ENCODE assay signal across 23 mouse cellular contexts in the genomic region with DNA sequence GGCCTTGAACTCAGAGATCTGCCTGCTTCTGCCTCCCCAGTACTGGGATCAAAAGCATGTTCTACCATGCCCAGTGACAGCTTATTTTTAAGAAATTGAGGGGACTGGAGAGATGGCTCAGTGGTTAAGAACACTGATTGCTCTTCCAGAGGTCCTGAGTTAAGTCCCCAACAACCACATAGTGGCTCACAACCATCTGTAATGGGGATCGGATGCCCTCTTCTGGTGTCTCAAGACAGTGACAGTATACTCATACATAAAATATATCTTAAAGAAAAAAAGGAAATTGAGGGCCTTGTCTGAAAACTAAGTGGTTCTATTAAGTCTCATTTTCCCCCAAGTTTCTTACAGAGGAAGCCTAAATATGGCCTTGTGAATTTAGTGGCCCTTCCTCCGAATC. TPM values are rescaled to one million over a fixed set of nuclear protein-coding genes. Genes with fewer than 3 reads are reported as not detected.
DNase-seq lines count a peak whose midpoint lies in the region; ATAC-seq and TF ChIP-seq lines count a peak whose summit lies in the region.
"Had no signal": no experiment of that assay in that cellular context is flagged by ENCODE, and none has a peak within 500 bp of the region (broad histone marks: within the 10 kb centered on the region; RNA-seq: fewer than 3 reads in every experiment).

No protein-coding gene starts in this region.

- no peak for TF ChIP-seq EP300 in heart, adult 2 months (IDR thresholded peaks at IDR 0.05; ENCODE audit: insufficient read depth, low read depth, low read length)
- TF ChIP-seq EP300 in liver, embryonic 14.5 days (IDR thresholded peaks at IDR 0.05; ENCODE audit: low read depth), result no peak
- no peak for TF ChIP-seq EP300 in MEL (IDR thresholded peaks at IDR 0.05; ENCODE audit: low read depth in 1 of 2, low read length in 2 of 2)
- no peak for TF ChIP-seq EP300 in stomach, postnatal 0 days (optimal IDR thresholded peaks at IDR 0.05)

- no peak overlapping the region for H3K4me2 ChIP-seq in liver, embryonic 14.5 days (ENCODE audit: low read depth)
- H3K4me2 ChIP-seq in liver, embryonic 11.5 days, result no peak overlapping the region
- no peak overlapping the region for H3K4me2 ChIP-seq in stomach, postnatal 0 days (replicated peaks; ENCODE audit: low read depth)
- H3K4me2 ChIP-seq: hindbrain, embryonic 13.5 days; lung, embryonic 15.5 days; midbrain, embryonic 15.5 days; neural tube, embryonic 13.5 days; stomach, embryonic 15.5 days had no signal

- H3K36me3 ChIP-seq in heart, adult 2 months (ENCODE audit: control insufficient read depth, insufficient read depth, low read length), result peaks cover 3% of the 10 kb centered on the region
- peaks cover 17% of the 10 kb centered on the region for H3K36me3 ChIP-seq in liver, embryonic 14.5 days (replicated peaks; ENCODE audit: control insufficient read depth, insufficient read depth, low read depth)
- no peaks in the 10 kb centered on the region for H3K36me3 ChIP-seq in liver, embryonic 11.5 days (ENCODE audit: control insufficient read depth, insufficient read depth, low read length)
- H3K36me3 ChIP-seq in MEL (ENCODE audit: control insufficient read depth in 1 of 2, insufficient read depth in 2 of 2, low read length in 2 of 2), result peaks cover 3 to 5% of the 10 kb centered on the region in 2 experiments; a peak in 2 of 4 replicates
- H3K36me3 ChIP-seq in stomach, postnatal 0 days (ENCODE audit: control insufficient read depth, insufficient read depth, low read length), result no peaks in the 10 kb centered on the region
- H3K36me3 ChIP-seq: midbrain, embryonic 15.5 days had no signal

- no peaks in the 10 kb centered on the region for H3K79me2 ChIP-seq in heart, adult 2 months (replicated peaks; ENCODE audit: control insufficient read depth, insufficient read depth, low read length)
- no peaks in the 10 kb centered on the region for H3K79me2 ChIP-seq in MEL (ENCODE audit: control insufficient read depth, insufficient read depth, low read length, poor library complexity)

- H3K4me1 ChIP-seq in heart, adult 2 months (ENCODE audit: control insufficient read depth, insufficient read depth, low read length), result peaks cover 3% of the 10 kb centered on the region
- 0 out of 4 replicates have a peak, but pooled peaks cover 0 to 2% of the 10 kb centered on the region in 2 experiments for H3K4me1 ChIP-seq in liver, embryonic 14.5 days (replicated peaks; ENCODE audit: control insufficient read depth in 2 of 2, insufficient read depth in 2 of 2, low read length in 1 of 2)
- H3K4me1 ChIP-seq in liver, embryonic 11.5 days (replicated peaks; ENCODE audit: control insufficient read depth, insufficient read depth, low read length), result no peaks in the 10 kb centered on the region
- no peaks in the 10 kb centered on the region for H3K4me1 ChIP-seq in MEL (ENCODE audit: control insufficient read depth in 1 of 2, insufficient read depth in 2 of 2, low read length in 2 of 2)
- H3K4me1 ChIP-seq in stomach, postnatal 0 days (replicated peaks; ENCODE audit: control insufficient read depth, insufficient read depth), result no peaks in the 10 kb centered on the region
- H3K4me1 ChIP-seq: stomach, embryonic 15.5 days had no signal

- no peak for TF ChIP-seq POLR2A in heart, adult 2 months (IDR thresholded peaks at IDR 0.05; ENCODE audit: insufficient read depth, low read depth, low read length)
- TF ChIP-seq POLR2A in MEL (IDR thresholded peaks at IDR 0.05; ENCODE audit: control insufficient read depth in 1 of 2, insufficient read depth in 1 of 2, low read depth in 1 of 2, low read length in 2 of 2, poor library complexity in 1 of 2), result no peak; a peak in 1 of 4 replicates

- TF ChIP-seq RAD21 in MEL (IDR thresholded peaks at IDR 0.05; ENCODE audit: low read depth, low read length), result peak; percentile 20

- no peaks in the 10 kb centered on the region for H3K9me3 ChIP-seq in liver, embryonic 14.5 days (ENCODE audit: control insufficient read depth, low read length)
- no peaks in the 10 kb centered on the region for H3K9me3 ChIP-seq in liver, embryonic 11.5 days (ENCODE audit: control insufficient read depth, low read length)
- H3K9me3 ChIP-seq in MEL (replicated peaks; ENCODE audit: insufficient read depth, low read length), result no peaks in the 10 kb centered on the region
- H3K9me3 ChIP-seq in stomach, postnatal 0 days (ENCODE audit: control insufficient read depth, low read length), result no peaks in the 10 kb centered on the region
- H3K9me3 ChIP-seq: forebrain, embryonic 10.5 days; hindbrain, embryonic 13.5 days; lung, embryonic 15.5 days; midbrain, embryonic 15.5 days; neural tube, embryonic 13.5 days; stomach, embryonic 15.5 days had no signal

- H3K27me3 ChIP-seq in heart, adult 2 months (ENCODE audit: control insufficient read depth, insufficient read depth, low read length), result no peaks in the 10 kb centered on the region
- no peaks in the 10 kb centered on the region for H3K27me3 ChIP-seq in liver, embryonic 14.5 days (ENCODE audit: control insufficient read depth, insufficient read depth, low read length)
- H3K27me3 ChIP-seq in liver, embryonic 11.5 days (replicated peaks; ENCODE audit: control insufficient read depth, insufficient read depth, low read length), result no peaks in the 10 kb centered on the region
- no peaks in the 10 kb centered on the region for H3K27me3 ChIP-seq in MEL (ENCODE audit: control insufficient read depth in 1 of 2, insufficient read depth in 2 of 2, low read length in 2 of 2)
- no peaks in the 10 kb centered on the region for H3K27me3 ChIP-seq in stomach, postnatal 0 days (ENCODE audit: control insufficient read depth, insufficient read depth, low read length)
- H3K27me3 ChIP-seq: hindbrain, embryonic 13.5 days; lung, embryonic 15.5 days; midbrain, embryonic 15.5 days; neural tube, embryonic 13.5 days; stomach, embryonic 15.5 days had no signal

- intact Hi-C loops in heart, adult 2 months (cut with DNase I), result no loop called here

- no peak for ATAC-seq in liver, embryonic 14.5 days (ENCODE audit: insufficient read depth)
- ATAC-seq in liver, embryonic 11.5 days (replicated peaks; ENCODE audit: low FRiP score), result no peak
- no peak for ATAC-seq in stomach, postnatal 0 days (ENCODE audit: low FRiP score, low TSS enrichment)
- ATAC-seq: inflammation-experienced regulatory T-cells, adult 6 months; midbrain, embryonic 15.5 days had no signal

- no peak overlapping the region for H3K27ac ChIP-seq in heart, adult 2 months
- H3K27ac ChIP-seq in liver, embryonic 14.5 days, result no peak overlapping the region
- H3K27ac ChIP-seq in liver, embryonic 11.5 days (ENCODE audit: low read depth, low read length), result no peak overlapping the region
- no peak overlapping the region for H3K27ac ChIP-seq in MEL (ENCODE audit: control insufficient read depth, low read depth, low read length)
- H3K27ac ChIP-seq in stomach, postnatal 0 days (replicated peaks), result no peak overlapping the region
- H3K27ac ChIP-seq: forebrain, embryonic 10.5 days; hindbrain, embryonic 13.5 days; lung, embryonic 15.5 days; midbrain, embryonic 15.5 days; neural tube, embryonic 13.5 days; stomach, embryonic 15.5 days had no signal

- H3K9ac ChIP-seq in heart, adult 2 months (ENCODE audit: low read depth, low read length), result no peak overlapping the region
- no peak overlapping the region for H3K9ac ChIP-seq in liver, embryonic 14.5 days (replicated peaks)
- no peak overlapping the region for H3K9ac ChIP-seq in liver, embryonic 11.5 days (ENCODE audit: low read depth, low read length)
- H3K9ac ChIP-seq in MEL (ENCODE audit: control insufficient read depth, low read depth, low read length, poor library complexity, severe bottlenecking), result no peak overlapping the region
- no peak overlapping the region for H3K9ac ChIP-seq in stomach, postnatal 0 days (ENCODE audit: low read length)
- H3K9ac ChIP-seq: hindbrain, embryonic 13.5 days; lung, embryonic 15.5 days; midbrain, embryonic 15.5 days; neural tube, embryonic 13.5 days; stomach, embryonic 15.5 days had no signal

- TF ChIP-seq CTCF in heart, adult 2 months (IDR thresholded peaks at IDR 0.05), result peak; percentile 26; the same call in 1 of the 2 replicates
- peak; percentile 15; the same call in 1 of the 2 replicates for TF ChIP-seq CTCF in liver, embryonic 14.5 days (IDR thresholded peaks at IDR 0.05; ENCODE audit: low read depth)
- peak in 2 of 3 experiments; percentile 2 to 41; a peak in 2 of 6 replicates for TF ChIP-seq CTCF in MEL (IDR thresholded peaks at IDR 0.05 in 2 of 3, conservative IDR thresholded peaks at IDR 0.05 in 1 of 3; ENCODE audit: control insufficient read depth in 1 of 3, insufficient read depth in 1 of 3, low read depth in 2 of 3, low read length in 3 of 3, poor library complexity in 1 of 3, severe bottlenecking in 1 of 3)
- peak; percentile 43 for TF ChIP-seq CTCF in stomach, postnatal 0 days (IDR thresholded peaks at IDR 0.05; ENCODE audit: low read depth)

- no peak overlapping the region for H3K4me3 ChIP-seq in heart, adult 2 months
- H3K4me3 ChIP-seq in liver, embryonic 14.5 days (ENCODE audit: insufficient read depth in 1 of 2, low read depth in 2 of 2, low read length in 2 of 2), result no peak overlapping the region
- no peak overlapping the region for H3K4me3 ChIP-seq in liver, embryonic 11.5 days (ENCODE audit: low read depth, low read length)
- H3K4me3 ChIP-seq in MEL (ENCODE audit: control insufficient read depth in 1 of 2, insufficient read depth in 1 of 2, low read depth in 2 of 2, low read length in 2 of 2), result no peak overlapping the region
- no peak overlapping the region for H3K4me3 ChIP-seq in stomach, postnatal 0 days (ENCODE audit: low read depth, low read length)
- H3K4me3 ChIP-seq: forebrain, embryonic 10.5 days; hindbrain, embryonic 13.5 days; lung, embryonic 15.5 days; midbrain, embryonic 15.5 days; myocyte; neural tube, embryonic 13.5 days; stomach, embryonic 15.5 days had no signal

- 78% methylated on average over 2 of the region's 2 CpGs for WGBS in heart, adult 2 months
- WGBS in liver, embryonic 14.5 days (ENCODE audit: insufficient replicate concordance), result 66% methylated on average over 2 of the region's 2 CpGs
- 67% methylated on average over 2 of the region's 2 CpGs for WGBS in liver, embryonic 11.5 days
- WGBS in stomach, postnatal 0 days, result 72% methylated on average over 2 of the region's 2 CpGs

- DNase-seq in heart, adult 2 months, result no peak
- DNase-seq in heart, adult 11 months, result no peak
- DNase-seq in liver, embryonic 14.5 days (ENCODE audit: low read depth in 3 of 3, low spot score in 3 of 3), result no peak
- no peak for DNase-seq in liver, embryonic 11.5 days (ENCODE audit: low spot score)
- DNase-seq in MEL (ENCODE audit: low read depth, low spot score), result peak; percentile 67
- DNase-seq in stomach, postnatal 0 days (ENCODE audit: low spot score), result no peak
- DNase-seq in kidney, postnatal 25 days, result no peak
- DNase-seq: adrenal gland, adult 8-10 months; cerebellum, adult 11-12 months; gastrocnemius, postnatal 25 days; kidney, postnatal 4 days; lung, postnatal 4 days; right cerebral cortex, postnatal 4 days; thymus, adult 18-20 months; thymus, postnatal 36 days had no signal

RNA-seq across cellular contexts. Expression of a gene that starts 10.3 kb away (rescaled TPM):
- 10 to 100 TPM; 37.9 to 49.8 TPM for total RNA-seq in heart, adult 2 months (2021)
- polyA plus RNA-seq in heart, adult 2 months (2012; rRNA removed), result 22.6 and 34.5 TPM in 2 replicates
- polyA plus RNA-seq in liver, embryonic 14.5 days (2012; rRNA removed), result 4.7 and 5.7 TPM in 2 replicates
- polyA plus RNA-seq in liver, embryonic 14.5 days (2014; fragmentation: Nextera tagmentation; extraction: Ambion mirVana), result 7.5 and 9.1 TPM in 2 replicates
- polyA plus RNA-seq in liver, embryonic 11.5 days (2014; fragmentation: Nextera tagmentation; extraction: Ambion mirVana), result 21.7 and 24.0 TPM in 2 replicates
- total RNA-seq in MEL (2012; rRNA removed), result 8.0 and 9.5 TPM in 2 replicates
- 10 to 100 TPM in 1 of 2 experiments, not detected in 1; 20.8 TPM for polyA plus RNA-seq in MEL (2012; ENCODE audit: insufficient read depth in 1 of 2, insufficient read length in 2 of 2, low read depth in 1 of 2, low replicate concordance in 2 of 2, missing spikeins in 1 of 2)
- polyA plus RNA-seq in stomach, postnatal 0 days (2015; fragmentation: Nextera tagmentation; extraction: Ambion mirVana), result 15.9 and 18.1 TPM in 2 replicates

RNA-seq across cellular contexts. Expression of a gene that starts 10.6 kb away (rescaled TPM):
- total RNA-seq in heart, adult 2 months (2021), result 10 to 100 TPM; 99.5 to 99.7 TPM
- 39.3 and 86.5 TPM in 2 replicates for polyA plus RNA-seq in heart, adult 2 months (2012; rRNA removed)
- 111 and 163 TPM in 2 replicates for polyA plus RNA-seq in liver, embryonic 14.5 days (2012; rRNA removed)
- polyA plus RNA-seq in liver, embryonic 14.5 days (2014; fragmentation: Nextera tagmentation; extraction: Ambion mirVana), result 139 and 158 TPM in 2 replicates
- polyA plus RNA-seq in liver, embryonic 11.5 days (2014; fragmentation: Nextera tagmentation; extraction: Ambion mirVana), result 323 and 337 TPM in 2 replicates
- 586 and 596 TPM in 2 replicates for total RNA-seq in MEL (2012; rRNA removed)
- polyA plus RNA-seq in MEL (2012; ENCODE audit: insufficient read depth in 1 of 2, insufficient read length in 2 of 2, low read depth in 1 of 2, low replicate concordance in 2 of 2, missing spikeins in 1 of 2), result 100 to 1,000 TPM; 421 to 431 TPM
- 88.1 and 97.5 TPM in 2 replicates for polyA plus RNA-seq in stomach, postnatal 0 days (2015; fragmentation: Nextera tagmentation; extraction: Ambion mirVana)

RNA-seq across cellular contexts. Expression of a gene that starts 40.1 kb away (rescaled TPM):
- 10 to 100 TPM; 49.8 to 55.0 TPM for total RNA-seq in heart, adult 2 months (2021)
- 36.2 and 38.7 TPM in 2 replicates for polyA plus RNA-seq in heart, adult 2 months (2012; rRNA removed)
- 0.76 and 0.96 TPM in 2 replicates for polyA plus RNA-seq in liver, embryonic 14.5 days (2012; rRNA removed)
- polyA plus RNA-seq in liver, embryonic 14.5 days (2014; fragmentation: Nextera tagmentation; extraction: Ambion mirVana), result 0.36 and 0.53 TPM in 2 replicates
- 5.3 and 6.9 TPM in 2 replicates for polyA plus RNA-seq in liver, embryonic 11.5 days (2014; fragmentation: Nextera tagmentation; extraction: Ambion mirVana)
- total RNA-seq in MEL (2012; rRNA removed), result 1.0 and 1.1 TPM in 2 replicates
- 1 to 10 TPM in 1 of 2 experiments, not detected in 1; 4.8 TPM for polyA plus RNA-seq in MEL (2012; ENCODE audit: insufficient read depth in 1 of 2, insufficient read length in 2 of 2, low read depth in 1 of 2, low replicate concordance in 2 of 2, missing spikeins in 1 of 2)
- 12.8 and 13.7 TPM in 2 replicates for polyA plus RNA-seq in stomach, postnatal 0 days (2015; fragmentation: Nextera tagmentation; extraction: Ambion mirVana)
